Mouse (Mus musculus): ENCODE results near the gene Gnb3. TPM values are rescaled to one million over a fixed set of nuclear protein-coding genes. Genes with fewer than 3 reads are reported as not detected.

The Gnb3 gene
- polyA plus RNA-seq, 1 experiment from 2014 or later = 0.25 TPM

GRCm38 (mm10) chr6:124787722-124788121 is 52.4 kb downstream of the Gnb3 start:
- no peak overlapping the region for H3K27ac ChIP-seq
- no peaks in the 10 kb centered on the region for H3K36me3 ChIP-seq
- H3K4me3 ChIP-seq = no peak overlapping the region
- no peak overlapping the region for H3K9ac ChIP-seq
- no peak overlapping the region for H3K4me2 ChIP-seq
- 81% methylated on average over 10 of the region's 10 CpGs for WGBS
- no peak for ATAC-seq (ENCODE audit: insufficient number of reproducible peaks, insufficient read depth, low FRiP score, low TSS enrichment, low read depth)
- no peaks in the 10 kb centered on the region for H3K9me3 ChIP-seq
- no peaks in the 10 kb centered on the region for H3K27me3 ChIP-seq
- peaks cover 9% of the 10 kb centered on the region; the same call in 1 of the 2 replicates for H3K4me1 ChIP-seq

- Histone ChIP-seq H3K27ac (no peak overlapping the region), H3K4me1 (peaks cover 15% of the 10 kb centered on the region), H3K4me2 (no peak overlapping the region), H3K4me3 (no peak overlapping the region), H3K36me3 (no peaks in the 10 kb centered on the region), H3K9me3 (no peaks in the 10 kb centered on the region), H3K27me3 (no peaks in the 10 kb centered on the region), H3K9ac (no peak overlapping the region)
- ATAC-seq (ENCODE audit: insufficient number of reproducible peaks, insufficient read depth, low FRiP score, low TSS enrichment, low read depth) = no peak
- 56% methylated on average over 8 of the region's 8 CpGs for WGBS
Measured at GRCm38 (mm10) chr6:124786756-124787420, 53.2 kb downstream of the Gnb3 start.

Other genes starting within 250 kb of the Gnb3 start
- not detected in 2 replicates for gene C1s2, start 204.2 kb downstream of the Gnb3 start, polyA plus RNA-seq (2015; fragmentation: Nextera tagmentation; extraction: Ambion mirVana)
- gene Lpcat3, start 177.2 kb downstream of the Gnb3 start, polyA plus RNA-seq (2015; fragmentation: Nextera tagmentation; extraction: Ambion mirVana) = 52.0 and 59.3 TPM in 2 replicates
- 199 and 214 TPM in 2 replicates for gene Emg1, start 128.1 kb downstream of the Gnb3 start, polyA plus RNA-seq (2015; fragmentation: Nextera tagmentation; extraction: Ambion mirVana)
- 337 and 351 TPM in 2 replicates for gene Phb2, start 127.9 kb downstream of the Gnb3 start, polyA plus RNA-seq (2015; fragmentation: Nextera tagmentation; extraction: Ambion mirVana)
- gene Ptpn6, start 101.6 kb downstream of the Gnb3 start, polyA plus RNA-seq (2015; fragmentation: Nextera tagmentation; extraction: Ambion mirVana) = 9.2 and 13.9 TPM in 2 replicates
- gene Grcc10, start 98.9 kb downstream of the Gnb3 start, polyA plus RNA-seq (2015; fragmentation: Nextera tagmentation; extraction: Ambion mirVana) = 487 and 605 TPM in 2 replicates
- 0.33 TPM in 1 of 2 replicates, not detected in the other for gene Gm45234, start 84.3 kb downstream of the Gnb3 start, polyA plus RNA-seq (2015; fragmentation: Nextera tagmentation; extraction: Ambion mirVana)
- gene Atn1, start 83.8 kb downstream of the Gnb3 start, polyA plus RNA-seq (2015; fragmentation: Nextera tagmentation; extraction: Ambion mirVana) = 22.1 and 22.2 TPM in 2 replicates
- 10.7 and 10.9 TPM in 2 replicates for gene Eno2, start 70.6 kb downstream of the Gnb3 start, polyA plus RNA-seq (2015; fragmentation: Nextera tagmentation; extraction: Ambion mirVana)
- 0.97 and 1.3 TPM in 2 replicates for gene Lrrc23, start 60.5 kb downstream of the Gnb3 start, polyA plus RNA-seq (2015; fragmentation: Nextera tagmentation; extraction: Ambion mirVana)
- gene Spsb2, start 31.6 kb downstream of the Gnb3 start, polyA plus RNA-seq (2015; fragmentation: Nextera tagmentation; extraction: Ambion mirVana) = 9.1 and 10.5 TPM in 2 replicates
- gene Tpi1, start 26.0 kb downstream of the Gnb3 start, polyA plus RNA-seq (2015; fragmentation: Nextera tagmentation; extraction: Ambion mirVana) = 710 and 723 TPM in 2 replicates
- 149 and 163 TPM in 2 replicates for gene Usp5, start 10.8 kb downstream of the Gnb3 start, polyA plus RNA-seq (2015; fragmentation: Nextera tagmentation; extraction: Ambion mirVana)
- gene Cdca3, start 10.7 kb downstream of the Gnb3 start, polyA plus RNA-seq (2015; fragmentation: Nextera tagmentation; extraction: Ambion mirVana) = 142 and 184 TPM in 2 replicates
- gene P3h3, start 17.5 kb upstream of the Gnb3 start, polyA plus RNA-seq (2015; fragmentation: Nextera tagmentation; extraction: Ambion mirVana) = 60.5 and 60.8 TPM in 2 replicates
- 2.0 and 2.4 TPM in 2 replicates for gene Gpr162, start 23.7 kb upstream of the Gnb3 start, polyA plus RNA-seq (2015; fragmentation: Nextera tagmentation; extraction: Ambion mirVana)
- 0.37 TPM in 1 of 2 replicates, not detected in the other for gene Cd4, start 47.9 kb upstream of the Gnb3 start, polyA plus RNA-seq (2015; fragmentation: Nextera tagmentation; extraction: Ambion mirVana)
- 2.9 and 3.7 TPM in 2 replicates for gene Lag3, start 71.4 kb upstream of the Gnb3 start, polyA plus RNA-seq (2015; fragmentation: Nextera tagmentation; extraction: Ambion mirVana)
- gene Ptms, start 79.8 kb upstream of the Gnb3 start, polyA plus RNA-seq (2015; fragmentation: Nextera tagmentation; extraction: Ambion mirVana) = 327 and 349 TPM in 2 replicates
- gene Mlf2, start 91.1 kb upstream of the Gnb3 start, polyA plus RNA-seq (2015; fragmentation: Nextera tagmentation; extraction: Ambion mirVana) = 342 and 360 TPM in 2 replicates
- 124 and 138 TPM in 2 replicates for gene Cops7a, start 125.3 kb upstream of the Gnb3 start, polyA plus RNA-seq (2015; fragmentation: Nextera tagmentation; extraction: Ambion mirVana)
- gene Pianp, start 156.4 kb upstream of the Gnb3 start, polyA plus RNA-seq (2015; fragmentation: Nextera tagmentation; extraction: Ambion mirVana) = 10.0 TPM in 2 replicates
- 19.9 and 23.5 TPM in 2 replicates for gene Zfp384, start 168.9 kb upstream of the Gnb3 start, polyA plus RNA-seq (2015; fragmentation: Nextera tagmentation; extraction: Ambion mirVana)
- gene Ing4, start 199.5 kb upstream of the Gnb3 start, polyA plus RNA-seq (2015; fragmentation: Nextera tagmentation; extraction: Ambion mirVana) = 164 and 187 TPM in 2 replicates
- 21.7 and 22.7 TPM in 2 replicates for gene Acrbp, start 209.4 kb upstream of the Gnb3 start, polyA plus RNA-seq (2015; fragmentation: Nextera tagmentation; extraction: Ambion mirVana)
- gene Lpar5, start 227.6 kb upstream of the Gnb3 start, polyA plus RNA-seq (2015; fragmentation: Nextera tagmentation; extraction: Ambion mirVana) = 0.59 and 0.97 TPM in 2 replicates

Data from embryonic facial prominence, embryonic 13.5 days (tissue).